Mouse (Mus musculus): Measurements from ENCODE around the gene Gjd2.

DNA sequence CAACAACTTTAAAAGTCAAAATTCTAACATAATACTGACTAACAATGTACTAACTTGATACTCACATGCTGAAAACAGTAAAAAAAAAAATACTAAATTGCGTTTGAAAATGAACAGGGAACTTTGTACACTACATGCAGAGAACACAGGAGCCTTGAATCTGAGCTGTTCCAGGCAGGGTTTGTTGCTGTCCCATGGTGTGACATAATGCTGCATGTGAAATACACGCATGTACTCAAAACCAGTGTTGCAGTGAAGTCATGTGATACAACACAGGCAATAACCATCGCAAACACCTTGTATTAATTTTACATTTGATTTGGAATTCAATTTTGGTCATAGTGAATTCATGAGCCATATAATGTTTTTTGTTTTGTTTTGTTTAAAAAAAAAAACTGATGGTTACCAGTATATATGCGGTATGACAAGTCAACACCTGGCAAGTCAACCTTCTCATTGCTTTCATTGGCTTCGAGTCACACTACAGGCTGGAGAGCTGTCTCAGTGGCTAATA, 32.8 kb upstream of the Gjd2 start:
- TF ChIP-seq CTCF (IDR thresholded peaks at IDR 0.05; ENCODE audit: control insufficient read depth, insufficient read depth, low read length) (no peak), POLR2A (IDR thresholded peaks at IDR 0.05; ENCODE audit: borderline replicate concordance, control insufficient read depth, low read depth, low read length) (no peak)
